In the genomic region with DNA sequence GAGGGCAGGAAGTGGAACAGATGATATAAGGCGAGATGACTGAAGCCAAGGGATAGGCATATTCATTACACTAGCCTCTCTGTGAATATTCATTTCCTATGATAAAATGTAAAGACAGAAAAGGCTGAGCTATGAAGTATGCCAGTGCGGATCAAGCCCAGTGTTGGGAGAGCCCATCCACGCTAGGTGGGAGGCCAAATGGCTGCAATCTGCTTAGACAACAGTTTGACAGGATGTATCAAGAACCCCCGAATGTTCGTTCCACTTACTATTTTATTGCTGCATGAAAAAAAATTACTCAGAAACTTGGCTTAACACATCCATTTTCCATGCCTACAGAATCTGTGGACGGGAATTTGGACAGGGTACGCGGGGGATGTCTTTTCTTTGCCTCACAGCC, we compare ENCODE assay signal across 9 mouse cellular contexts.
"Had no signal": no experiment of that assay in that cellular context is flagged by ENCODE, and none has a peak within 500 bp of the region (broad histone marks: within the 10 kb centered on the region; RNA-seq: fewer than 3 reads in every experiment).

No protein-coding gene starts in this region.

- DNase-seq: kidney, adult 18-20 months; kidney, postnatal 14 days; lung, embryonic 14.5 days; lung, postnatal 14 days; retina, postnatal 1 day; right cerebral cortex, postnatal 4 days; spleen, adult 18-20 months; thymus, adult 18-20 months; thymus, postnatal 14 days had no signal
